Mouse (Mus musculus): ENCODE measurements around the gene Ccdc28a. TPM values are rescaled to one million over a fixed set of nuclear protein-coding genes. Genes with fewer than 3 reads are reported as not detected.
A peak's percentile ranks its signal among the peaks of the same experiment; 100 is the strongest.

Ccdc28a gene
- 7.7 and 10.1 TPM in 2 replicates for polyA plus RNA-seq (2016; fragmentation: Nextera tagmentation; extraction: Ambion mirVana)

- WGBS, result under 1% methylated on average over 41 of the region's 41 CpGs
- Histone ChIP-seq H3K27ac (no peak within 1 kb of the TSS), H3K9me3 (no peaks in the 10 kb centered on the region), H3K27me3 (no peaks in the 10 kb centered on the region), H3K4me2 (peak within 1 kb of the TSS; percentile 72), H3K9ac (replicated peaks) (peak within 1 kb of the TSS; percentile 61), H3K4me3 (replicated peaks) (peak within 1 kb of the TSS; percentile 73), H3K4me1 (replicated peaks) (peaks cover 5% of the 10 kb centered on the region; the same call in 1 of the 2 replicates), H3K36me3 (no peaks in the 10 kb centered on the region)
- peak; percentile 97 for ATAC-seq (ENCODE audit: insufficient number of reproducible peaks, insufficient read depth, low FRiP score, low TSS enrichment, low read depth)
These were observed at the start of gene Ccdc28a for GRCm38 (mm10) chr10:18234560-18235401. Ccdc28a (minus strand) TSS chr10:18234998.

DNA sequence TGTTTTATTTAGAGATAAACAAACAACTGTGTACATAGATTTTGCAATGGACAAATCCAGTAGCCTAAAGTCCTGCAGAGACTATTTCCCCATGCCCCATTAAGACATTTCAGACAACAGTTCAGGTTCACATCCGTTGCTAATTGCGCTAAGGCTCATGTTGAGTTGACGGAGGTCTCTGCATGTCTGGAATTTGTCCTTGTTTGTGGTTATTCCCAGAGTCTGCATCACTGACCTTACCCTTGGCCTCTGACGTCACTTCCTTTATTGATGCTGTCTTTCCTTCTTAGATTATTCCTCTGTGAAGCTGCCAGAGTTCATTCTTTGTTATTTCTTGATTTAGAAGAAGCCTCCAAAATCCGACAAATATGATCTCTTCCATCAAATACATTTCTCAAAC is 49.2 kb upstream of the Ccdc28a start:
- Histone ChIP-seq H3K4me3 (replicated peaks) (no peak overlapping the region), H3K4me2 (no peak overlapping the region), H3K27ac (no peak overlapping the region), H3K27me3 (no peaks in the 10 kb centered on the region), H3K4me1 (replicated peaks) (no peaks in the 10 kb centered on the region), H3K9ac (replicated peaks) (no peak overlapping the region), H3K9me3 (no peaks in the 10 kb centered on the region), H3K36me3 (no peaks in the 10 kb centered on the region)
- 88% methylated on average over 5 of the region's 5 CpGs for WGBS
- ATAC-seq (ENCODE audit: insufficient number of reproducible peaks, insufficient read depth, low FRiP score, low TSS enrichment, low read depth), result no peak

DNA sequence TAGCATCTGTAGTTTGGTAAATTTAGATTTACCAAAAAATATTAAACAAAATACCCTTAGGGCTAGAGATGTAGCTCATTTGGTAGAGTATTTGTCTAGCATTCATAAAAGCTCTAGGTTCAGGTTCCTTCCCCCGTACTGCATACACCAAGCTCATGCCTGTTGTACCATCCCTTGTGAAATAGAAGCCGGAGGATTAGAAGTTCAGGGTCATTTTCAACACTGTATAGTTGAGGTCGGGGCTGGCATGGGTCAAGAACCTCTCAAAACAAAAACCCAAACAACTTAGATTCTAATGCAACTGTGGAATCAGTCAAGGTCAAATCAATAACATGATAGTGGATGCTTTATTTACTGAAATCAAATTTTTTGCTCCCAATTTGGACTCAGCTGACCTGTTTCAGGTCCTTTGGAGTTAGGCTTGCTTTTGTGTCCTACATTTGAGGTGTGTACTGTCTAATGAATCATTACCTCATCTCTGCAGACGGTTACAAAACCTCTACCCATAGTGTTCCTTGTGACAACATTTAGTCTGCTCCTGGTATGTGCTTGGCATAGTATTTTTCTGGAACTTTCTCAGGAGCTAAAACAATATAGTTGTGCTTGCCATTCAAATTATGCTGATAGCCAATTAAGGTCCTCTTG is 41.4 kb upstream of the Ccdc28a start:
- no peaks in the 10 kb centered on the region for H3K4me1 ChIP-seq (replicated peaks)
- H3K27ac ChIP-seq, result no peak overlapping the region
- H3K4me3 ChIP-seq (replicated peaks), result no peak overlapping the region
- no peaks in the 10 kb centered on the region for H3K36me3 ChIP-seq
- H3K4me2 ChIP-seq, result no peak overlapping the region
- H3K9ac ChIP-seq (replicated peaks), result no peak overlapping the region
- 83% methylated on average over 4 of the region's 4 CpGs for WGBS
- 0 out of 2 replicates have a peak, but pooled peaks cover 2% of the 10 kb centered on the region for H3K9me3 ChIP-seq
- ATAC-seq (ENCODE audit: insufficient number of reproducible peaks, insufficient read depth, low FRiP score, low TSS enrichment, low read depth), result no peak
- no peaks in the 10 kb centered on the region for H3K27me3 ChIP-seq

DNA sequence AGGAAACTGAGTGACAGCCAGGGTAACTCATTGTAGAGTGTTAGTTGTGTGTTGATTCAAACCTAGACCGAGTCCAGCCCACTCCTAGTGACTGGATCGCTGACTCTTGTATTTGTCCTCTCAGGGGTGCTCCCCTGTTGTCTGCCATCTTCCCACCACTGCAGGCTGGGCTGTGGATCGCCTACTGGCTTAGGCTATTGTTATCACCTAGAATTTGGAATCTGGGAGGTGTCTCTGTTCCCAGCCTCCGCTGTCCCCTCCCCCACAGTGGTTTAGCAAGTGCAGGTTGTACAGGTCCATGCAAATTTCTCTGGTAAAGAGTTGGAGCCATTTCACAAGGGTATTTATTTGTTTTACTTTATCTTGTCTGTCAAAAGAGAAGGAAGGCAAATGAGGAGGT is 16.5 kb upstream of the Ccdc28a start:
- H3K4me3 ChIP-seq (replicated peaks), result no peak overlapping the region
- H3K4me1 ChIP-seq (replicated peaks), result no peaks in the 10 kb centered on the region
- H3K27me3 ChIP-seq, result no peaks in the 10 kb centered on the region
- H3K9ac ChIP-seq (replicated peaks), result no peak overlapping the region
- 80% methylated on average over 4 of the region's 4 CpGs for WGBS
- no peaks in the 10 kb centered on the region for H3K36me3 ChIP-seq
- no peak overlapping the region for H3K4me2 ChIP-seq
- H3K27ac ChIP-seq, result no peak overlapping the region
- no peak for ATAC-seq (ENCODE audit: insufficient number of reproducible peaks, insufficient read depth, low FRiP score, low TSS enrichment, low read depth)
- H3K9me3 ChIP-seq, result no peaks in the 10 kb centered on the region

DNA sequence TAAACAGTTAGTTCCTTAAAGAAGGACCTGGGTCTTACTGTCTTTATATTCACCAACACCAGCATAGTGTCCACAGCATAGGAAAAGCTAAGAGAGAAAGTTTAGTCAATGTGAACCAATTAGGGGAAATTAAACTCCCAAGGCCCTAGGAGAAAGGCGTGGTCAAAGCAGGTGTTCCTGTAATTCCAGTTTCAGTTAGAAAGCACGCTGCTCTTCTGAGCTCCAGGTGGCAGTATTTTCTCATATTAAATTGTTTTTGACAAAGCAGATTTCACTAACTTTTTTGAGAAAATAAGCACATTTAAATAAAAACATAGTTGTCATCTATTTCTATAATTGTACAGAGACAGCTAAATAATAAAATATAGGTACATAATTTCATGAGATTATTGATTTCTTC is 8.8 kb upstream of the Ccdc28a start:
- H3K9me3 ChIP-seq, result no peaks in the 10 kb centered on the region
- H3K9ac ChIP-seq (replicated peaks), result no peak overlapping the region
- no peak overlapping the region for H3K4me2 ChIP-seq
- H3K4me3 ChIP-seq (replicated peaks), result no peak overlapping the region
- no peak for ATAC-seq (ENCODE audit: insufficient number of reproducible peaks, insufficient read depth, low FRiP score, low TSS enrichment, low read depth)
- no peaks in the 10 kb centered on the region for H3K4me1 ChIP-seq (replicated peaks)
- no peak overlapping the region for H3K27ac ChIP-seq
- H3K36me3 ChIP-seq, result no peaks in the 10 kb centered on the region
- 56% methylated on average over 2 of the region's 2 CpGs for WGBS
- no peaks in the 10 kb centered on the region for H3K27me3 ChIP-seq

- 91% methylated on average over 7 of the region's 7 CpGs for WGBS
- H3K4me1 ChIP-seq (replicated peaks), result peaks cover 5% of the 10 kb centered on the region; the same call in 1 of the 2 replicates
- no peak overlapping the region for H3K4me3 ChIP-seq (replicated peaks)
- no peaks in the 10 kb centered on the region for H3K9me3 ChIP-seq
- H3K4me2 ChIP-seq, result no peak overlapping the region
- no peak overlapping the region for H3K9ac ChIP-seq (replicated peaks)
- no peaks in the 10 kb centered on the region for H3K36me3 ChIP-seq
- no peak for ATAC-seq (ENCODE audit: insufficient number of reproducible peaks, insufficient read depth, low FRiP score, low TSS enrichment, low read depth)
- H3K27ac ChIP-seq, result no peak overlapping the region
- H3K27me3 ChIP-seq, result no peaks in the 10 kb centered on the region
These were observed 2.4 kb upstream of the Ccdc28a start for GRCm38 (mm10) chr10:18237191-18237590.

DNA sequence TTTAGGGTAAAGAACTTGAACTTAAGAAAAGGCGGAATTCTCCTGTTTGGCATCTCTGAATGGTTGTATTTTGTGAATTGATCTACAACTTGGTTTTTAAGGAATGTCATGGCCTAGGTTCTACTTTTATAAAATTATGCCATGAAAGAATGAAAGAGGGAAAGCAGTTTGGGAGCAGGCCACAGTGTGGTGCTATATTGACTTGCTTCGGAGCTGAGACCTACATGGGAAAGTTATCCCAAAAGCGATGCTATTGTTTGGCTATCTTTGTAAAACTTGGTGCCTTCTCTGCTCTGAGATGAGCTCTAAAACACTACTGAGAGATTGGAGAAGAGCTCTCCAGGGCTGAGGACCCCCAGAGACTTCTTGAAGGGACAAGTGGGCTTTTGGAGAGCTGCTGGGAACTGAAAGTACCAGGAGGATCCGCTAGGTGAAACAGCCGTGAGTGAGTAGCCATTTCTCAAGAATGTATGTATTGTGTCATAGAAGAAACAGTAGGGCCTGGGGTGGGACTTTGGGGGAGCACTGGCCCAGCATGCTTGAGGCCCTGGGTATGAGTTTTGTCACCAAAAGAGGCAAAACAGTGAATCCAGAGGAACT is 1.6 kb upstream of the Ccdc28a start:
- Histone ChIP-seq H3K4me1 (replicated peaks) (peaks cover 5% of the 10 kb centered on the region; the same call in 1 of the 2 replicates), H3K4me2 (no peak overlapping the region), H3K9ac (replicated peaks) (no peak overlapping the region), H3K9me3 (no peaks in the 10 kb centered on the region), H3K27me3 (no peaks in the 10 kb centered on the region), H3K27ac (no peak overlapping the region), H3K4me3 (replicated peaks) (no peak overlapping the region), H3K36me3 (no peaks in the 10 kb centered on the region)
- 88% methylated on average over 5 of the region's 5 CpGs for WGBS
- ATAC-seq (ENCODE audit: insufficient number of reproducible peaks, insufficient read depth, low FRiP score, low TSS enrichment, low read depth), result no peak

DNA sequence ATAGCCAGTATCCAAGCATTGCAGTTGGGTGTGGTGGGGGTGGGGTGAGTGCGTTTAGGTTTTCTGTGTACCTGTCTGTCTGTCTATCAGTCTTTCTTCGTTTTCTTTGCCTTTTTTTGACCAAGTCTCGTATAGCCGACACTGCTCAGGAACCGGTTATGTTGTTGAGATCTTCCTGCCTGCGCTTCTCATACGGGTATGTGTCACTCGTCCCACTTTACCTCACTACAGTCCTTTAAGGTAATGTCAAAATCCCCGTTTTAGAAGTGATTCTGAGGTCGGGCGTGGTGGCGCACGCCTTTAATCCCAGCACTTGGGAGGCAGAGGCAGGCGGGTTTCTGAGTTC is 577 bp upstream of the Ccdc28a start:
- Histone ChIP-seq H3K9me3 (no peaks in the 10 kb centered on the region), H3K4me1 (replicated peaks) (peaks cover 5% of the 10 kb centered on the region; the same call in 1 of the 2 replicates), H3K27ac (no peak overlapping the region), H3K9ac (replicated peaks) (peak overlapping the region; percentile 61), H3K27me3 (no peaks in the 10 kb centered on the region), H3K4me3 (replicated peaks) (peak overlapping the region; percentile 73), H3K4me2 (peak overlapping the region; percentile 72), H3K36me3 (no peaks in the 10 kb centered on the region)
- peak; percentile 64; the same call in 1 of the 2 replicates for ATAC-seq (ENCODE audit: insufficient number of reproducible peaks, insufficient read depth, low FRiP score, low TSS enrichment, low read depth)
- WGBS, result 12% methylated on average over 14 of the region's 14 CpGs

GRCm38 (mm10) chr10:18233891-18234290 is 907 bp downstream of the Ccdc28a start:
- 62% methylated on average over 3 of the region's 3 CpGs for WGBS
- Histone ChIP-seq H3K4me1 (replicated peaks) (peaks cover 5% of the 10 kb centered on the region; the same call in 1 of the 2 replicates), H3K9me3 (no peaks in the 10 kb centered on the region), H3K27me3 (no peaks in the 10 kb centered on the region), H3K4me2 (no peak overlapping the region), H3K27ac (no peak overlapping the region), H3K4me3 (replicated peaks) (no peak overlapping the region), H3K36me3 (no peaks in the 10 kb centered on the region), H3K9ac (replicated peaks) (no peak overlapping the region)
- ATAC-seq (ENCODE audit: insufficient number of reproducible peaks, insufficient read depth, low FRiP score, low TSS enrichment, low read depth), result no peak

GRCm38 (mm10) chr10:18224386-18224785 is 10.4 kb downstream of the Ccdc28a start:
- H3K4me3 ChIP-seq (replicated peaks), result no peak overlapping the region
- no peaks in the 10 kb centered on the region for H3K36me3 ChIP-seq
- no peaks in the 10 kb centered on the region for H3K27me3 ChIP-seq
- ATAC-seq (ENCODE audit: insufficient number of reproducible peaks, insufficient read depth, low FRiP score, low TSS enrichment, low read depth), result no peak
- H3K4me2 ChIP-seq, result no peak overlapping the region
- WGBS, result 89% methylated on average over 3 of the region's 3 CpGs
- H3K27ac ChIP-seq, result no peak overlapping the region
- 0 out of 2 replicates have a peak, but pooled peaks cover 3% of the 10 kb centered on the region for H3K4me1 ChIP-seq (replicated peaks)
- H3K9me3 ChIP-seq, result no peaks in the 10 kb centered on the region
- no peak overlapping the region for H3K9ac ChIP-seq (replicated peaks)

GRCm38 (mm10) chr10:18219351-18219750 is 15.4 kb downstream of the Ccdc28a start:
- WGBS, result 67% methylated on average over 10 of the region's 10 CpGs
- no peak overlapping the region for H3K4me2 ChIP-seq
- no peak overlapping the region for H3K27ac ChIP-seq
- no peaks in the 10 kb centered on the region for H3K36me3 ChIP-seq
- 0 out of 2 replicates have a peak, but pooled peaks have one; percentile 52 for ATAC-seq (ENCODE audit: insufficient number of reproducible peaks, insufficient read depth, low FRiP score, low TSS enrichment, low read depth)
- no peaks in the 10 kb centered on the region for H3K4me1 ChIP-seq (replicated peaks)
- no peak overlapping the region for H3K4me3 ChIP-seq (replicated peaks)
- H3K9me3 ChIP-seq, result no peaks in the 10 kb centered on the region
- H3K9ac ChIP-seq (replicated peaks), result no peak overlapping the region
- H3K27me3 ChIP-seq, result no peaks in the 10 kb centered on the region

Measured in limb, embryonic 12.5 days (tissue).